Mouse (Mus musculus) spleen, postnatal 10 days (tissue): ENCODE measurements around the gene Spats2.

Experiments
- DNase-seq, 2 experiments: peaks; one replicate each; pipeline ENCODE4 v3.0.0; 2021 to 2022; ENCODE audit warnings: low spot score in 2 of 2

Spats2 gene

GRCm38 (mm10) chr15:99259167-99259729 is 133.5 kb downstream of the Spats2 start:
- no peak for DNase-seq

DNA sequence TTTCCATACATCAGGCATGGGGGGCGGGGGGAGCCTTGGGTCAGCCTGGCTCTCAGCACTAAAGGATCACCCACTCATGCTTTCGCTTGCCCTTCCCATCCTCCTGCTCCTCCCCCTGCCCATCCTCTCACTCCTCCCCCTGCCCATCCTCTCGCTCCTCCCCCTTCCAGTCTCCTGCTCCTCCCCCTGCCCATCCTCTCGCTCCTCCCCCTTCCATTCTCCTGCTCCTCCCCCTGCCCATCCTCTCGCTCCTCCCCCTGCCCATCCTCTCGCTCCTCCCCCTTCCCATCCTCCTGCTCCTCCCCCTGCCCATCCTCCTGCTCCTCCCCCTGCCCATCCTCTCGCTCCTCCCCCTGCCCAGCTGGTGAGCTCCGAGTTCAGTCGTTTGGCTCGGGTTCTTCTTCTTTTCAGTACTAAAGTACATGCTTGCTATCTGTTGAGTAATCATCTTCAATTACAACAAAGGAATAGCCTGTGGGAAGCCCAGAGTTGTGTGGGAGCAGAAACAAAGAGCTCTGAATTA is 134.1 kb downstream of the Spats2 start:
- peak in 1 of 2 experiments; percentile 69 for DNase-seq

DNA sequence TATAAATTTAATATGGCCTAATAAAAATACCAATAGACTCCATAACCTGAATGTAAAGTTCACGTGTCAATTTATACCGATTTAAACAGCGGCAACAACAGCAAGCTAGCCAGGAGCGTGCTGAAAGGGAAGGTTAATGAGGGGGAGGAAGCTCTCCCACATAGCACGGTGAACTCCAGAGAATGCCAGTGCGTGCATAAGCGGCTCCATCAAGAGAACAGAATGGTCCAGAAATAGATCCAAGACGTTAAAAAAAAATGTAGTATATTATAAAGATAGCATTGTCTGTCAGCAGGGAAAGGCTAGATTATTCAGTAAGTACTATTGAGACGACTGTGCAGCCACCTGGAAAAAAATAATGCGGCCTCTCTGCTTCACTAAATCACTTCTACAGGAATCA is 137.0 kb downstream of the Spats2 start:
- no peak for DNase-seq
